Mouse (Mus musculus) E14TG2a.4 (cell line): ENCODE data around the gene Gm11559.
"Not testable (repeated sequence)": the region's sequence is repeated elsewhere in the genome, so short reads cannot be mapped to it uniquely, and the experiment has no call there.

Experiments used
- H3K27me3 ChIP-seq: 2 replicates; pipeline ENCODE4 v1.6.1; 2014; ENCODE audit warnings: low read length, control low read depth; ENCODE audit not compliant: insufficient read depth
- H3K36me3 ChIP-seq: 2 replicates; pipeline ENCODE4 v1.6.1; 2014; ENCODE audit warnings: low read length, control low read depth; ENCODE audit not compliant: insufficient read depth
- H3K4me1 ChIP-seq: replicated peaks from 2 replicates; pipeline ENCODE4 v1.6.1; 2014; ENCODE audit warnings: low read depth, low read length, control low read depth
- H3K4me3 ChIP-seq: replicated peaks from 2 replicates; pipeline ENCODE4 v1.5.1; 2014; ENCODE audit warnings: mild to moderate bottlenecking, low read length
- H3K9me3 ChIP-seq: 2 replicates; pipeline ENCODE4 v1.6.1; 2014; ENCODE audit warnings: low read length, control low read depth
- CTCF ChIP-seq: conservative IDR thresholded peaks from 2 replicates; pipeline ENCODE4 v1.5.1; 2014; ENCODE audit warnings: low read length
- NANOG ChIP-seq: IDR thresholded peaks from 2 replicates; pipeline ENCODE4 v1.6.1; 2014; ENCODE audit warnings: borderline replicate concordance, low read length, mixed read lengths
- POU5F1 ChIP-seq: IDR thresholded peaks from 2 replicates; pipeline ENCODE4 v1.6.1; 2014; ENCODE audit warnings: low read length, borderline replicate concordance

Gene Gm11559

GRCm38 (mm10) chr11:99864176-99864575 lies at the start of gene Gm11559:
TSS of gene Gm11559 (plus strand) at chr11:99864476.
- not testable (repeated sequence) for H3K4me1 ChIP-seq, H3K36me3 ChIP-seq, H3K4me3 ChIP-seq, H3K9me3 ChIP-seq, H3K27me3 ChIP-seq

GRCm38 (mm10) chr11:99815566-99815965 lies 48.7 kb upstream of the Gm11559 start, which contains the start of gene Gm11564:
TSS of gene Gm11564 (minus strand) at chr11:99815666.
- H3K9me3 ChIP-seq, H3K4me1 ChIP-seq, H3K27me3 ChIP-seq, H3K36me3 ChIP-seq, H3K4me3 ChIP-seq: not testable (repeated sequence)

- Histone ChIP-seq H3K27me3 (no peaks in the 10 kb centered on the region), H3K4me1 (no peaks in the 10 kb centered on the region; the same call in 1 of the 2 replicates), H3K9me3 (peaks cover 16% of the 10 kb centered on the region), H3K4me3 (no peak within 1 kb of the TSS), H3K36me3 (no peaks in the 10 kb centered on the region)
- TF ChIP-seq NANOG (no peak), CTCF (no peak), POU5F1 (no peak)
These were observed 26.3 kb upstream of the Gm11559 start, which contains the start of gene 2300003K06Rik for GRCm38 (mm10) chr11:99837966-99838365. TSS of gene 2300003K06Rik (minus strand) at chr11:99838066.

DNA sequence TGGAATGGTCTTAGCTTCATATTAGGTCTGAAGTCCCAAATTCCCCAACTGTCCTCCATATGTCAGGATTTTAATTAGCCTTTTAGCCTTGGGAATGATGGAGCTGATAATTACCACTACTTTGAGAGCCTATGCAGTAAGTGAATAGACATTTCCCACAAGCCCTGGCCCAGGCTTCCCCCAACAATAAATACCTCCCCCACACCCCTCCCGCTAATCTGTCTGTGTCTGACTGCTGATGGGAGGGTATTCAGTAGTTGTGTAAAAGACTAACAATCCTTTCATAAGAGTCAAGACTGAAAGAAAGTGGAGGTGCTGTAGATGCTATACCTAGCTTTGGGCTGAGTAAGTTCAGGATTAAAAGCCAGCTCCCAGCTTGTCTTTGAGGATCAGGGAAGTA lies 22.1 kb upstream of the Gm11559 start:
- Histone ChIP-seq H3K9me3 (peaks cover 13% of the 10 kb centered on the region), H3K4me3 (no peak overlapping the region), H3K27me3 (0 out of 2 replicates have a peak, but pooled peaks cover 5% of the 10 kb centered on the region), H3K36me3 (no peaks in the 10 kb centered on the region), H3K4me1 (no peaks in the 10 kb centered on the region; the same call in 1 of the 2 replicates)
- TF ChIP-seq CTCF, result no peak
- TF ChIP-seq NANOG, result no peak
- TF ChIP-seq POU5F1, result no peak

DNA sequence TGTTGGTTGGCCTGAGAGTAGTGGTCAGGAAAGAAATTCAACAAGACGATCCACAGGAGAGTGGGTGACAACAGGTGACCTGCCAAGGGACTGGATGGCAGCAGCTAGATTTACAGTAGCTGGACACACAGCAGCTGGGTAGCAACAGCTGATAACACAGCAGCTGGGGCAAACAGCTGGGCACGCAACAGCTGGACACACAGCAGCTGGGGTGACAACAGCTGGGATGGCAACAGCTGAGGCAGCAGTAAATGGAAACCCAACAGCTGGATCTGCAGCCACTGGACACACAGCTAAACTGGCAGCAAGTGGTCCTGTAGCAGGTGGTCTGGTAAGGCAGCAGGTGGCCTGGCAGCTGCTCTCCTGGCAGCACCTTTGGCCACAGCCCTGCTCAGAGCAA lies 17.5 kb upstream of the Gm11559 start:
- no peak for TF ChIP-seq NANOG
- no peak for TF ChIP-seq POU5F1
- no peak for TF ChIP-seq CTCF
- Histone ChIP-seq H3K9me3 (no peaks in the 10 kb centered on the region), H3K36me3 (no peaks in the 10 kb centered on the region), H3K4me1 (no peaks in the 10 kb centered on the region), H3K4me3 (no peak overlapping the region), H3K27me3 (0 out of 2 replicates have a peak, but pooled peaks cover 5% of the 10 kb centered on the region)

DNA sequence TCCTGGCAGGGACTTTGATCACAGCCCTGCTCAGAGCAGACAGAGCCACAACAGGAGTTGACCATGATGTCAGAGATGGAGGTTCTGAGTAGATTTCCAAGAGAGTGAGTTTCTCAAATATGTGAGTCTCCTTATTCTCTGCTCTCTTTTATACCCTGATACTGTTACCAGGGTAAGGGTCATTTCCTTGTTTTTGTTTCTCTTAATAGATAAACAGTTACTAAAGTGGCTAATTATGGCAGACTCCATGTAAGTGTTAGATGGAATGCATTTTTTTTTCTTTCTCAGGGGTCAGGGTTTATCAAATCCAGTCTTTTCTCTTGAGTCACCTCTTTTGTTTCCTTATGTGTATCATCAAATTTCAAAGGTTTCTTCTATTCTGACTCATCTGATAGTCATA lies 12.8 kb upstream of the Gm11559 start, which contains the start of gene Krtap4-16:
Gene Krtap4-16 (minus strand): TSS at position 101 of the 400 bp plus-strand sequence.
- Histone ChIP-seq H3K4me3 (peak within 1 kb of the TSS; percentile 35), H3K36me3 (no peaks in the 10 kb centered on the region), H3K27me3 (0 out of 2 replicates have a peak, but pooled peaks cover 5% of the 10 kb centered on the region), H3K9me3 (no peaks in the 10 kb centered on the region), H3K4me1 (no peaks in the 10 kb centered on the region)
- no peak for TF ChIP-seq CTCF
- no peak for TF ChIP-seq NANOG
- TF ChIP-seq POU5F1, result no peak

DNA sequence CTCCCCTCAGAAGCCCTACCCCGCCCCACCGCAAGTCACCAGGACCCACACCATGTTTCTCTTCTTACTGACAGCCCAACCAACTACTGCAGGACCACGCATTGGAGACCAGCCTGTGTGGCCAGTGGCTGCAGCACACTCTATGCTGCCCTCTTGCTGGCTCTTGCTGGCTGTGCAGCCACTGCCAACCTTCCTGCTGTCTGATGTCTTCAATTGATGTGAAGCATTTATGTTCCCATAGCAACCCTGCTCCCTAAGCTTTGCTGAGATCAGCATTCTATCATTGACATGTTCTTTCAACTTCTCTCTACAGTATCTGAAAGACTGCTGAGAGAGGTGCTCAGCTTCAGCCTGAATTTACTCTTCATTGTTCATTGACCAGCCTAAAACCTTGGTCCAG lies 10.2 kb upstream of the Gm11559 start:
- no peaks in the 10 kb centered on the region for H3K27me3 ChIP-seq
- no peaks in the 10 kb centered on the region for H3K4me1 ChIP-seq
- H3K36me3 ChIP-seq, result no peaks in the 10 kb centered on the region
- H3K4me3 ChIP-seq, result no peak overlapping the region
- TF ChIP-seq POU5F1 (no peak), CTCF (peak; percentile 26), NANOG (no peak)
- H3K9me3 ChIP-seq, result no peaks in the 10 kb centered on the region

DNA sequence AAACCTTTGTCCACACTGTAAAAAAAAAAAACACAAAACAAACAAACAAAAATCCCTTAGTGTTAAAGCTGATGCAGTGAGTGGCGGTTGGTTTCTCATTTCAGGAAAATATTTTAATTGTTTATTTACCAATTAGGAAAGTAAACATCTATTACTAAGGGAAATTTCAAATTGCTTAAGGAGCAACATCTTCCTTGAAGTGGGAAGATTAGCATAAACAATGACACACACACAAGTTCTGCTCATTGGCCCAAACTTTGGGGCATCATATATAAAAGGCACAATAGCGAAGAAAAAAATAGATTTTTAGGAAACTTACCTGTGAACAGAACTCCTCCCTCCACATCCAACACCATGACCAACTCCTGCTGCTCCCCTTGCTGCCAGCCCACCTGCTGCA lies 6.7 kb upstream of the Gm11559 start, which contains the start of gene Gm11568:
Gene Gm11568 (plus strand): TSS at position 301 of the 400 bp plus-strand sequence.
- no peak within 1 kb of the TSS for H3K4me3 ChIP-seq
- H3K9me3 ChIP-seq, result no peaks in the 10 kb centered on the region
- no peaks in the 10 kb centered on the region for H3K4me1 ChIP-seq
- no peaks in the 10 kb centered on the region for H3K36me3 ChIP-seq
- H3K27me3 ChIP-seq, result no peaks in the 10 kb centered on the region
- TF ChIP-seq CTCF (no peak), NANOG (no peak), POU5F1 (no peak)

DNA sequence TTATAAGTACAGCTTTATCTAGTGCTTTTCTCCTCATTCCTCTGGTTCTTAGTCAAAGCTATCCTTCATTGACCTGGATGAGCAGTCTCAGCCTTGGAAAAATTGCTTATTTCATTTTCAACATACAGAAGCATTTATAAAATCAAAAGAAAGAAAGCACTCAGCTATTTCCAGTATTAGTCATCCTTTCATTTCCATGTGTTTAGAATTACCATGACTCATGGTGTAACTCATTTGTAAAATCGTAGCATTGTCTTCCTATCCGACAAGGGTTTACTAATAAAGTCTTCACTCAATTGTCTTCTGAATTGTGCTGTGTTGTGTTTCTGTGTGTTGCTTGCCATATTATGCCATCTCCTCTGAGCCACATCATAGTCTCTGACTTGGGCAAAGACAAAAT lies 5.5 kb upstream of the Gm11559 start:
- no peaks in the 10 kb centered on the region for H3K9me3 ChIP-seq
- TF ChIP-seq POU5F1 (no peak), NANOG (no peak), CTCF (no peak)
- H3K4me3 ChIP-seq, result no peak overlapping the region
- no peaks in the 10 kb centered on the region for H3K36me3 ChIP-seq
- H3K27me3 ChIP-seq, result no peaks in the 10 kb centered on the region
- H3K4me1 ChIP-seq, result no peaks in the 10 kb centered on the region

DNA sequence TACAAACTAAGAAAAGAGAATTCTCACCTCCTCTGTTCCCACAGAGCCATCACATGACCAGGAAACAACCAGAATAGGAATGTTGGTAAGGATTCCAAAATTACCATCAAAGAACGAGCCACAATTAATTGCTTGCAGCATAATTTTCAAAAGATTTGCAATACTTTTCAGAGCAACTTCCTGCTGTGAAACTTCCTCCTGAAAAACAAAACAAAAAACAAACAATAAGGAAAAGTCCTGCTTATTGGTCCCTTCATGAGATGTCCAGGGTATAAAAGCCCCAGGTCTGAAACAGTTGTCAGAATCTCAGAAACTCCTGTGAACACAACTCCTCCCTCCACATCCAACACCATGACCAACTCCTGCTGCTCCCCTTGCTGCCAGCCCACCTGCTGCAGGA lies 8.8 kb downstream of the Gm11559 start, which contains the start of gene Krtap9-1:
Gene Krtap9-1 (plus strand): TSS at position 301 of the 400 bp plus-strand sequence.
- not testable (repeated sequence) for H3K36me3 ChIP-seq, H3K9me3 ChIP-seq, H3K27me3 ChIP-seq, H3K4me1 ChIP-seq, H3K4me3 ChIP-seq

GRCm38 (mm10) chr11:99878887-99879286 lies 14.6 kb downstream of the Gm11559 start, which contains the start of gene Gm11567:
TSS of gene Gm11567 (plus strand) at chr11:99879187.
- H3K27me3 ChIP-seq, H3K36me3 ChIP-seq, H3K9me3 ChIP-seq, H3K4me3 ChIP-seq, H3K4me1 ChIP-seq: not testable (repeated sequence)
